ENCODE assay signal across 20 mouse cellular contexts in the genomic region with DNA sequence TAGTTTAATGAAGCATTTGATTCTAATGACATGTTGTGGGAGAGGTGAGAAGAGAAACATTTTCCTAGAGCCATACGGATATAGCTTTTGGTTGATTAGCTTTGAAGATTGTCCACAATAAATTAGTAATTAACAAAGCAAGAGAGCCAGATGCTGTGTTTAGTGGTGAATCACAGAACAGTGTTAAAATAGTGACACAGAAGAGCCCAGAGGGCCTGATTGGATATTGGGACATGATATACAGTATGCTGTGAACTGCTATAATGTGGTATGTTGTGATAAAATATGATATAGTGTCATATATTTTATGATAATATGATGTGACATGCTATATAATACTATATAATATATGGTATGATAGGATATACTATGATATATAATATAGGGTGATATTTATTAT.
DNase-seq lines count a peak whose midpoint lies in the region; ATAC-seq and TF ChIP-seq lines count a peak whose summit lies in the region.
"Had no signal": no experiment of that assay in that cellular context is flagged by ENCODE, and none has a peak within 500 bp of the region (broad histone marks: within the 10 kb centered on the region; RNA-seq: fewer than 3 reads in every experiment).

No protein-coding gene starts in this region.

- no peaks in the 10 kb centered on the region for H3K27me3 ChIP-seq in hindbrain, embryonic 12.5 days
- no peaks in the 10 kb centered on the region for H3K27me3 ChIP-seq in hindbrain, embryonic 10.5 days (ENCODE audit: insufficient read depth, poor library complexity, severe bottlenecking)
- no peaks in the 10 kb centered on the region for H3K27me3 ChIP-seq in neural tube, embryonic 13.5 days
- H3K27me3 ChIP-seq: embryonic facial prominence, embryonic 12.5 days; heart, embryonic 12.5 days; hindbrain, embryonic 15.5 days had no signal

- no peaks in the 10 kb centered on the region for H3K9me3 ChIP-seq in hindbrain, embryonic 12.5 days (replicated peaks)
- H3K9me3 ChIP-seq in hindbrain, embryonic 10.5 days: no peaks in the 10 kb centered on the region
- no peaks in the 10 kb centered on the region for H3K9me3 ChIP-seq in neural tube, embryonic 13.5 days
- H3K9me3 ChIP-seq: embryonic facial prominence, embryonic 12.5 days; G1E; heart, embryonic 12.5 days; hindbrain, embryonic 15.5 days had no signal

- H3K27ac ChIP-seq in hindbrain, embryonic 12.5 days: no peak overlapping the region
- no peak overlapping the region for H3K27ac ChIP-seq in hindbrain, embryonic 10.5 days
- no peak overlapping the region for H3K27ac ChIP-seq in neural tube, embryonic 13.5 days (replicated peaks)
- H3K27ac ChIP-seq: embryonic facial prominence, embryonic 12.5 days; hindbrain, embryonic 15.5 days had no signal

- ATAC-seq in hindbrain, embryonic 12.5 days (ENCODE audit: low FRiP score): peak; percentile 71
- peak; percentile 67; the same call in 1 of the 2 replicates for ATAC-seq in neural tube, embryonic 13.5 days (ENCODE audit: low read depth)
- no peak for ATAC-seq in CD4-positive, CD25-positive, alpha-beta regulatory T cell, adult 4 months

- no peaks in the 10 kb centered on the region for H3K36me3 ChIP-seq in hindbrain, embryonic 12.5 days
- no peaks in the 10 kb centered on the region for H3K36me3 ChIP-seq in hindbrain, embryonic 10.5 days
- H3K36me3 ChIP-seq in neural tube, embryonic 13.5 days: no peaks in the 10 kb centered on the region
- H3K36me3 ChIP-seq: embryonic facial prominence, embryonic 12.5 days; G1E; heart, embryonic 12.5 days; hindbrain, embryonic 15.5 days had no signal

- H3K4me1 ChIP-seq in hindbrain, embryonic 12.5 days: no peaks in the 10 kb centered on the region
- no peaks in the 10 kb centered on the region for H3K4me1 ChIP-seq in hindbrain, embryonic 10.5 days (replicated peaks)
- H3K4me1 ChIP-seq in neural tube, embryonic 13.5 days (replicated peaks): no peaks in the 10 kb centered on the region
- H3K4me1 ChIP-seq: embryonic facial prominence, embryonic 12.5 days; heart, embryonic 12.5 days; hindbrain, embryonic 15.5 days had no signal

- no peak overlapping the region for H3K4me3 ChIP-seq in hindbrain, embryonic 12.5 days
- no peak overlapping the region for H3K4me3 ChIP-seq in hindbrain, embryonic 10.5 days
- no peak overlapping the region for H3K4me3 ChIP-seq in neural tube, embryonic 13.5 days
- H3K4me3 ChIP-seq: embryonic facial prominence, embryonic 12.5 days; heart, embryonic 12.5 days; hindbrain, embryonic 15.5 days had no signal

- no peak for DNase-seq in hindbrain, embryonic 10.5 days (ENCODE audit: low spot score)
- DNase-seq in brain, adult 2 months (ENCODE audit: low read depth, low spot score): peak; percentile 1
- peak; percentile 26 for DNase-seq in brain, embryonic 14.5 days (ENCODE audit: low read depth)
- DNase-seq in thymus, postnatal 14 days: no peak
- DNase-seq: adrenal gland, adult 8-10 months; adrenal gland, postnatal 36 days; cerebellum, adult 11-12 months; cerebellum, adult 9-10 months; cerebellum, postnatal 25 days; gastrocnemius, postnatal 36 days; heart, adult 18-20 months; kidney, adult 11 months; kidney, adult 9 months had no signal

- no peak for TF ChIP-seq POLR2A in brain, embryonic 14.5 days (IDR thresholded peaks at IDR 0.05; ENCODE audit: borderline replicate concordance, extremely low read depth, insufficient read depth, insufficient read length, poor library complexity, severe bottlenecking)

- H3K4me2 ChIP-seq in hindbrain, embryonic 12.5 days (replicated peaks): no peak overlapping the region
- no peak overlapping the region for H3K4me2 ChIP-seq in neural tube, embryonic 13.5 days
- H3K4me2 ChIP-seq: embryonic facial prominence, embryonic 12.5 days; heart, embryonic 12.5 days; hindbrain, embryonic 15.5 days had no signal

- 74% methylated on average over 1 of the region's 1 CpGs for WGBS in hindbrain, embryonic 12.5 days
- WGBS in hindbrain, embryonic 10.5 days: 91% methylated on average over 1 of the region's 1 CpGs
- 40% methylated on average over 1 of the region's 1 CpGs for WGBS in neural tube, embryonic 13.5 days

- no peak overlapping the region for H3K9ac ChIP-seq in hindbrain, embryonic 12.5 days
- no peak overlapping the region for H3K9ac ChIP-seq in neural tube, embryonic 13.5 days
- H3K9ac ChIP-seq: embryonic facial prominence, embryonic 12.5 days; heart, embryonic 12.5 days; hindbrain, embryonic 15.5 days had no signal

- no peak for TF ChIP-seq CTCF in brain, embryonic 14.5 days (IDR thresholded peaks at IDR 0.05; ENCODE audit: borderline replicate concordance, extremely low read depth, insufficient read depth, insufficient read length)

Comparison
In these comparisons a context has a peak if more than half of its experiments do, and no peak if none do; other contexts are left out.
1. DNase-seq: peak in brain, adult 2 months (single experiment) and brain, embryonic 14.5 days (single experiment); none in hindbrain, embryonic 10.5 days (single experiment) and thymus, postnatal 14 days (single experiment).